20 mouse cellular contexts compared by ENCODE assay signal in the genomic region with DNA sequence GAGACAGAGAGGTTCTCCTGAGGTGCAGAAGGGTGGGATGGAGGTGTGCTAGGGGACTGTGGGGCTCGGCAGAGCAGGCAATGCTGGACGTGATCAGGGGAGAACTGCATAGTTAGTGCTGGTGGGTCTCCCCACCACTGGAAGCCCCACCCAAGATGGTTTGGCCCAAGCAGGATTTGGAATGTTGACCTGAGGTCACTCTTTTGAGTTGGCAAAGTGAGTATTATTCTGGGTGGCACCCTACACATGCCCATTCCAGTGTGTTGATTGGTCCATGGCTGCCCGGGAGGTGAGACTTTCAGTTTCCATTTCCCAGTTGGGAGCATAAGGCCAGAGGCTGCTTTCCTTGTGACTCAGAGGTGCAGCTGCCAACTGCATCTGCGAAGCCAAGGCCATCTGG. TPM values are rescaled to one million over a fixed set of nuclear protein-coding genes. Genes with fewer than 3 reads are reported as not detected.
"Had no signal": no experiment of that assay in that cellular context is flagged by ENCODE, and none has a peak within 500 bp of the region (broad histone marks: within the 10 kb centered on the region; RNA-seq: fewer than 3 reads in every experiment).

A gene (plus strand): TSS at position 301 of the 400 bp plus-strand sequence.

RNA-seq across cellular contexts. Expression of the gene that starts here (rescaled TPM):
- total RNA-seq: gastrocnemius, adult 18-20 months; gastrocnemius, adult 8-10 months; gastrocnemius, postnatal 14 days; gastrocnemius, postnatal 36 days; heart, adult 2 months; layer of hippocampus, adult 18-20 months; layer of hippocampus, adult 8-10 months; layer of hippocampus, postnatal 14 days; layer of hippocampus, postnatal 36 days; left cerebral cortex, adult 18-20 months; left cerebral cortex, adult 8-10 months; left cerebral cortex, postnatal 25 days had no signal
- polyA plus RNA-seq: hindbrain, embryonic 11.5 days; hindbrain, embryonic 13.5 days; hindbrain, embryonic 15.5 days; kidney, embryonic 14.5 days; limb, embryonic 11.5 days; limb, embryonic 13.5 days; liver, embryonic 11.5 days; liver, embryonic 13.5 days had no signal
